22 mouse cellular contexts compared by ENCODE assay signal in the genomic region with DNA sequence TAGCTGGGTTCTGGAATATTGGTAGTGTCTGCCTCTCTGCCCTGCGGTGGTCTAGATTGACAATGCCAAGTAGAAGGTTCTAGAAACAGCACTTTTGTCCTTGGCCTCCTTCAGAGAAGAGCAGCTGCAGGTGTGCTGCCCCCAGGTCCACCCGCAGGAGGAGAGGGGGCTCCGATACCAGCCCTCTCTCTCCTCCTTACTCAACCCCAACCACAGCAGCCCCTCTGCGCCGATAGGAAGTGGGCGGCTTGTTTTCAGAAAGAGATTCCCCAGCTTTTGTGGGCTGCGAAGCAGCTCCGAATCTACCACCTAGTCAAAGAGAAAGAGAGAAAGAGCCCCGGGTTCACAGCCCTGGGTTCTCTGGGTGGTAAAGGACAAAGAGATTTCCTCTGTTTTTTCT. TPM values are rescaled to one million over a fixed set of nuclear protein-coding genes. Genes with fewer than 3 reads are reported as not detected.
DNase-seq lines count a peak whose midpoint lies in the region; ATAC-seq lines count a peak whose summit lies in the region.
"Had no signal": no experiment of that assay in that cellular context is flagged by ENCODE, and none has a peak within 500 bp of the region (broad histone marks: within the 10 kb centered on the region; RNA-seq: fewer than 3 reads in every experiment).

No protein-coding gene starts in this region.

- no peak for ATAC-seq in CD4-positive, CD25-positive, alpha-beta regulatory T cell, adult 4 months
- ATAC-seq: forebrain, embryonic 14.5 days; inflammation-experienced regulatory T-cells, adult 6 months; Patski had no signal

- DNase-seq in CD4-positive, CD25-positive, alpha-beta regulatory T cell, adult 2 months (ENCODE audit: low read depth, low spot score): peak; percentile 17
- peak; percentile 66 for DNase-seq in T-cell, adult 2 months (ENCODE audit: low spot score)
- DNase-seq in thymus, postnatal 10 days (ENCODE audit: low spot score in 2 of 2): peak; percentile 88 to 92
- DNase-seq in thymus, postnatal 4 days: peak; percentile 86
- no peak for DNase-seq in cerebellum, adult 9-10 months
- DNase-seq in layer of hippocampus, postnatal 25 days (ENCODE audit: extremely low spot score in 1 of 2, low spot score in 1 of 2): no peak
- DNase-seq: adrenal gland, adult 2 months; adrenal gland, postnatal 25 days; B cell, adult 2 months; cerebellum, adult 18-20 months; cerebellum, postnatal 10 days; heart, postnatal 36 days had no signal

RNA-seq across cellular contexts. Expression of a gene that starts 18.6 kb away (rescaled TPM):
- 10 to 100 TPM; 18.6 to 19.3 TPM for polyA plus RNA-seq in CD4-positive, CD25-positive, alpha-beta regulatory T cell, adult 4 months (2017; shearing (Covaris generic))
- total RNA-seq in layer of hippocampus, postnatal 25 days (2021): not detected
- total RNA-seq: adrenal gland, postnatal 25 days; gastrocnemius, adult 8-10 months had no signal
- polyA plus RNA-seq: embryonic facial prominence, embryonic 14.5 days; forebrain, embryonic 14.5 days; heart, embryonic 12.5 days; hindbrain, embryonic 11.5 days; hindbrain, embryonic 15.5 days had no signal

RNA-seq across cellular contexts. Expression of a gene that starts 19.1 kb away (rescaled TPM):
- polyA plus RNA-seq in CD4-positive, CD25-positive, alpha-beta regulatory T cell, adult 4 months (2017; shearing (Covaris generic)): under 1 TPM; 0.18 to 0.50 TPM
- total RNA-seq in layer of hippocampus, postnatal 25 days (2021): 1 to 10 TPM in 1 of 2 experiments, under 1 TPM in 1; 0.96 to 1.6 TPM

RNA-seq across cellular contexts. Expression of a gene that starts 32.0 kb away (rescaled TPM):
- polyA plus RNA-seq in CD4-positive, CD25-positive, alpha-beta regulatory T cell, adult 4 months (2017; shearing (Covaris generic)): 1 to 10 TPM; 1.6 to 2.4 TPM
- total RNA-seq in layer of hippocampus, postnatal 25 days (2021): not detected
- total RNA-seq: gastrocnemius, adult 8-10 months had no signal
- polyA plus RNA-seq: embryonic facial prominence, embryonic 10.5 days; embryonic facial prominence, embryonic 14.5 days; forebrain, embryonic 14.5 days; heart, embryonic 12.5 days; hindbrain, embryonic 11.5 days; hindbrain, embryonic 15.5 days; Patski had no signal

Comparison
In these comparisons a context has a peak if more than half of its experiments do, and no peak if none do; other contexts are left out.
1. DNase-seq: peak in CD4-positive, CD25-positive, alpha-beta regulatory T cell, adult 2 months (single experiment), T-cell, adult 2 months (single experiment), thymus, postnatal 10 days (2 of 2) and thymus, postnatal 4 days (single experiment); none in cerebellum, adult 9-10 months (single experiment) and layer of hippocampus, postnatal 25 days (0 of 2).